Mouse (Mus musculus) embryonic stem cell, embryonic (primary cell): ENCODE data around the gene Ctnna3.

Experiments used
- CTCF ChIA-PET, 4 experiments: fragments of 300-600 bp in 2 of 4; fragments of 350-600 bp in 2 of 4; sonication (Branson Sonifier 250); formaldehyde crosslinking; loops; one replicate each; lab custom pipeline; 2022; ENCODE audit warnings: inconsistent platforms in 2 of 4; lab: Charles Lee
- POLR2A ChIA-PET, 4 experiments: fragments of 300-600 bp in 2 of 4; fragments of 350-600 bp in 2 of 4; sonication (Branson Sonifier 250); formaldehyde crosslinking; loops; one replicate each; lab custom pipeline; 2022; ENCODE audit warnings: antibody characterized with exemption in 4 of 4, inconsistent platforms in 1 of 4; lab: Charles Lee

Ctnna3 gene

DNA sequence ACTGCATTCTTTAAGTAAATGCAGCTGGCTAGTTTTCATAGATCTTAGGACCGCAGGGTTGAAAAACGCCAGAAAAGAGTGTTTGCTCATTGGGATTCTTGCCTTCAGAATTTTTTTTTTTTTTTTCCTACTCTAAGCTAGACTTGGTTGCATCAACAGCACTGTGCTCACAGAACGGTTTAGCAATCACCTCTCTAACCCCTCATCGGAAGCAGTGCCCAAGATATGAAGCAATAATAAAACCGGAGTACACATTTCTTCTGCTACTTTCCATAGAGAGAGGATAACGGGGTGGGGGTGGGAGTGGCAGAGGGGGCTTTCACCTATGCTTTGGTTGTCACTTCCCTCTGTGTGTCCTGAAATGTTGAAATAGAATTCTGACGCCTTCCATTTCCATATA, 14.0 kb upstream of the Ctnna3 start:
- CTCF ChIA-PET: interaction anchor here in 2 of 4 experiments (0.8 to 1.2 kb wide), 4 partner anchors 8 to 39 kb away, joined by 3 to 14 read pairs (median 4); no protein-coding TSS in a partner anchor
- POLR2A ChIA-PET: interaction anchor here in 3 of 4 experiments (0.6 to 1.6 kb wide), 3 partner anchors 10 to 29 kb away, joined by 3 to 4 read pairs (median 4); no protein-coding TSS in a partner anchor

DNA sequence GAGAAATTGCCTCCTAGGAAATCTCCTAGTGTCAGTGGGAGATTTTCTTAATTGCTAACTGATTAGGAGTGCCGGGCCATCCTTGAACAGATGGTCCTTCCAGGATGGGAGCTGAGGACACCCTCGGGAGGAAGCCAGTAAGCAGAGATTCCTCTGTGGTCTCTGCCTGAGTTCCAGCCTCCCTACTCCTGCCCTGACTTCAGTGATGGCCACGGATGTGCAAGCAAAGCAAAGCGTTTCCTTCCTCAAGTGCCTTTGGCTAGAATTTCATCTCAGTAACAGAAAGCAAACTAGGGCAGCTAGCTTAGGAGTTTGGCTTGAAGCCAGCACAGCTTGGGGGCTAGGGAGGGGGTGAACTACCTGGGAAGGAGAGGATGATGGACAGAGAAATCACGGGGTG, 12.8 kb upstream of the Ctnna3 start:
- POLR2A ChIA-PET: interaction anchor here in 2 of 4 experiments (0.9 to 1.1 kb wide), 3 partner anchors 13 to 102 kb away, joined by 3 to 4 read pairs (median 3); partner anchors contain the start of gene Ctnna3 (in 1 of the 2)
- CTCF ChIA-PET: interaction anchor here in 3 of 4 experiments (0.7 to 1.2 kb wide), 4 partner anchors 34 to 292 kb away, joined by 3 to 6 read pairs (median 3); no protein-coding TSS in a partner anchor

DNA sequence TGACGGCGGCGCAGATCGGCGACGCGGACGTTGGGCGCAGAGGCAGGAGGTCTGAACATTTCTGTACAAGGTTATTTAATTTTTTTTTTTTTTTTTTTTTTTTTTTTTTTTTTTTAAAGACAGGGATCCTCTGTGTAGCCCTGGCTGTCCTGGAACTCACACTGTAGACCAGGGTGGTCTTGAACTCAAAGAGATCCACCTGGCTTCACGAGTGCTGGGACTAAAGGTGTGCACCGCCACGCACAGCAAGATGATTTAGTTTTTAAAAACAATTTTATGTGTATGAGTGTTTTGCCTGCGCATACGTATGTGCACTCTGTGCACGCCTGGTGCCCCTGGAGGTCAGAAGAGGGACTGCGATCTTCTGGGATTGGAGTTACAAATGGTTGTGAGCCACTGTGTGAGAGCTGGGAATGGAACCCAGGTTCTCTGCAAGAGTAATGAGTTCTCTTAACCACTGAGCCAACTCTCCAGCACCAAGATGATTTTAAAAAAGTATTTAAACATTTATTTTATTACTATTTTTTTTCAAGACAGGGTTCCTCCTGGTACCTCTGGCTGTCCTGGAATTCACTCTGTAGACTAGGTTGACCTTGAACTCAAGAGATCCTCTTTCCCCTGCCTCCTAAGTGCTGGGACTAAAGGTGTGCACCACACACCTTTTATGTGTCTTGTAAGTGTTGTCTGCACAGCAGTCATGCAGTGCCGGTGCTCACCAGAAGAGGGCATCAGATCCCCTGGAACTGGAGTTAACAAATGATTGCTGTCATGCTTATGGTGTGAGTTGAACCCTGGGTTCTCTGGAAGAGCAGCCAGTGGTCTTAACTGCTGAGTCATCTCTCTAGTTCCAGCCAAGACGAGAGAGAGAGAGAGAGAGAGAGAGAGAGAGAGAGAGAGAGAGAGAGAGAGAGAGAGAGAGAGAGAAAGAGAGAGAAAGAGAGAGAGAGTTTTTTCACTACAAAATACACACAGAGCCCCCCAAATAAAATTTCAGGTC, 7.9 kb upstream of the Ctnna3 start, which contains the start of gene Gm7075:
Gene Gm7075, minus strand, starts transcription at position 51 of the 997 bp plus-strand sequence.
- ChIA-PET POLR2A (interaction anchor here in 3 of 4 experiments (0.7 to 1.4 kb wide), 7 partner anchors 26 to 578 kb away, joined by 3 to 9 read pairs (median 4); no protein-coding TSS in a partner anchor), CTCF (interaction anchor here in 3 of 4 experiments (0.6 to 1.6 kb wide), 10 partner anchors 18 to 649 kb away, joined by 3 to 11 read pairs (median 4); partner anchors contain the start of gene Dnajc12 (in 1 of the 3))

DNA sequence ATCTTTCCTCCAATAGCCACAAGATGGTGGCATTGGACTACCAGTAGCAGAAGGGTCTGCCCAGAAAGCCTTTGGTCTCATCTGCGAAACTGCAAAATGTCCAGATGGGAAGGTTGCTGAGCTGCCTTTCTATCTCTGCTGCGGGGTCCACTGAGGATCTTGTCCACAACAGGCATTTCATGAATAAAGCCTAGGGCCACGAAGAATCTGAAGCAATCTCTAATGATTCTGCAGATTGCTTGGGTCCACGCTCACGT, 7.2 kb upstream of the Ctnna3 start:
- CTCF ChIA-PET: interaction anchor here in 2 of 4 experiments (0.6 to 1.6 kb wide), 6 partner anchors 40 to 648 kb away, joined by 3 to 8 read pairs (median 3); partner anchors contain the start of gene Dnajc12 (in 1 of the 2)
- POLR2A ChIA-PET: interaction anchor here in 2 of 4 experiments (0.7 to 1.4 kb wide), 3 partner anchors 36 to 579 kb away, joined by 3 to 9 read pairs (median 4); no protein-coding TSS in a partner anchor

DNA sequence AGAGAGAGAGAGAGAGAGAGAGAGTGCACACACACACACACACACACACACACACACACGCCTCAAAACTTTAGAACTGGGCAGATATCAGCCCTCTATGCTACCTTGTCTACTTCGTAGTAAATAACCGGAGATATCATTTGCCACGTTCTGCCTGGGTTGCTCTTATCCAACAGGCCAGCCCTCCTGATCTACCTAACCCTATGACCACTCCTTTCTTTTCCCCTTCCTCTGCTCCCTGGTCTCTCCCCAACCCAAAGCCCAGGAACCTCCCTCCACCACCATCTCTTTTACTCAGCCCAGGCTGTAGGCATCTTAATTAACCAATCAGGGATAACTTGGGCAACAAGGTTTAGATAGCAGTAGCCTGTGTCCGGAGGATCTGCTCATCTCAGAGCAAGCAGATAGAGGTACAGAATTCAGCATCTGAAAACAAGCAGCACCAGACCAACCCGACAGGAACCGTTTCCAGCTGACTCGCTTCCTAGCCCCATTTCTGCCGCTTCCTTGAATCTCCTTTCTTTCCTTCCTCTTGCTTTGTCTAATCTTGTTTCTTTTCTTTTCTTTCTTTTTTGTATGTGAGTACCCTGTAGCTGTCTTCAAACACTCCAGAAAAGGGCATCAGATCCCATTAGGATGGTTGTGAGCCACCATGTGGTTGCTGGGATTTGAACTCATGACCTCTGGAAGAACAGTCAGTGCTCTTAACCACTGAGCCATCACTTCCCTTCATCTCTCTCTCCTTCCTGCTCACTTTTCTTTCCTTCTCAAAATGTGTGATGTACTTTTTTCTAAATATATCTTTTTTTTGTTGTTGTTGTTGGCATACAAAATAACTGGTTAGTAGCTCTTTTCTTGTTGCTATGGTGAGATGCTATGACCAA, 6.1 kb upstream of the Ctnna3 start:
- ChIA-PET POLR2A (no interaction called here), CTCF (interaction anchor here in 3 of 4 experiments (0.6 to 1.6 kb wide), 4 partner anchors 8 to 293 kb away, joined by 3 to 4 read pairs (median 3); partner anchors contain the start of gene Dnajc12 (in 1 of the 3))

DNA sequence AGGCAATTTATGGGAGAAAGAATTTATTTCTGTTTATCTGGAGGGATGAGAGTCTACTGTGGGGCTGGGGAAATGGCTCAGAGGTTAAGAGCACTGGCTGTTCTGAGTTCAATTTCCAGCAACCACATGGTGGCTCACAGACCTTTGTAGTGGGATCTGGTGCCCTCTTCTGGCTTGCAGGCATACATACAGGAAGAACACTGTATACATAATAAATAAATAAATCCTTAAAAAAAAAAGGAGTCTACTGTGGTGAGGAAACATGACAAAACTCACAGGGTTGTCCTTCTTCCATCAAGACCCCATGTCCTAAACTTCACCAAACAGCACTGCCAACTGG, 5.5 kb upstream of the Ctnna3 start:
- ChIA-PET CTCF (interaction anchor here in 2 of 4 experiments (0.6 to 1.3 kb wide), 2 partner anchors 9 to 30 kb away, joined by 3 read pairs; no protein-coding TSS in a partner anchor), POLR2A (no interaction called here)

DNA sequence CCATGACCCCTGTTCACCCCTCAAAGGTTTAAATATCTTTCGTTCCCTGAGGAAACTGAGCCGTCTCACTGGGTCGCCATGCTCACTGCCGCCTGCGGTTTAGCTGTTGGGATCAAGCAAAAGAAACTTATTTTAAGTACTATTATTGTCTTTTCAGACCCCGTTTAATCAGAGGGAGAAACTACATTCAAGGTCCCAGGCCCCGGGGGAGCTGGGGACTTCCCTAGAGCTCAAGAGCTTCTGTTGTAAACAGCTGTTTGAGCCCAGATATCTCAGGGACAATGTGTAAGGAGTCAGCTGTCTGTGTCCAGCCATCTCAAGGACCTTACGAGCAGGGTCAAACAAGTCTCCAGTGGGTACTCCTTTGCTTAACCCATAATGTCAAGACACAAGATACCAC, 2.8 kb upstream of the Ctnna3 start:
- ChIA-PET POLR2A (interaction anchor here in 2 of 4 experiments (0.6 to 1.3 kb wide), 3 partner anchors 8 to 115 kb away, joined by 3 to 6 read pairs (median 3); no protein-coding TSS in a partner anchor), CTCF (no interaction called here)

DNA sequence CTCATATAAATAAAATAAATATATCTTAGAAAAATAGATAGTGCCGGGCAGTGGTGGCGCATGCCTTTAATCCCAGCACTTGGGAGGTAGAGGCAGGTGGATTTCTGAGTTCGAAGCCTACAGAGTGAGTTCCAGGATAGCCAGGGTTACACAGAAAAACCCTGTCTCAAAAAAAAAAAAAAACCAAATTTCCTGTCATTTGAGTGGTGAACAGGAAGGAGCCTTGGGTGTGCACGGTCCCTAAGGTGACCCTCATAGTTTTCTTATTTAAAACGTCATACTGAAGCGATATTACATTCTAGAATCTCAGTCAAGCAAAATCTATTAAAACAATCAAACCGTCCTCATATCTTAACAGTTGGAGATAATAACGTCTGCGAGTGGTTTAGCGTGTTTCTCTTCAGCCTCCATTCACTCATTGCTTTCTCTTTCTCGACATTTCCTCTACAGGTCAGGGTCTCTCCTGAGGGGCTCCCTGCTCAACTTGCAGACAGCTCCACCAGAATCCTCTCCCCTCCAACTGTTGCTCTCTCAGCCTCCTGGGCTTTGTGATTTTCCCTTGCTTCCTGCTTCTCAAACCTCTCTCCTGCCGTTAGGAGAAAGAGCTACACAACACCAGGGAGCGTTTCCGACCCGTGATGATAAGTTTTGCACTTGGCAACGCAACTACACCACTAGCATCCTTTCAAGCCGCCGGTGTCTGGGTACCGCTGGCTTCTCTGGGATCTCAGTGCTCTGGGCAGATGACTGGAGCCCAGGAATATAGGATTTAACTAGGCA, 1.5 kb upstream of the Ctnna3 start:
- POLR2A ChIA-PET: interaction anchor here (0.7 to 1.7 kb wide), 20 partner anchors 13 to 517 kb away, joined by 3 to 7 read pairs (median 4); partner anchors contain the start of gene Pbld1 (in 1 of the 4)
- CTCF ChIA-PET: interaction anchor here in 3 of 4 experiments (0.7 to 1.6 kb wide), 8 partner anchors 12 to 879 kb away, joined by 3 to 8 read pairs (median 4); no protein-coding TSS in a partner anchor

DNA sequence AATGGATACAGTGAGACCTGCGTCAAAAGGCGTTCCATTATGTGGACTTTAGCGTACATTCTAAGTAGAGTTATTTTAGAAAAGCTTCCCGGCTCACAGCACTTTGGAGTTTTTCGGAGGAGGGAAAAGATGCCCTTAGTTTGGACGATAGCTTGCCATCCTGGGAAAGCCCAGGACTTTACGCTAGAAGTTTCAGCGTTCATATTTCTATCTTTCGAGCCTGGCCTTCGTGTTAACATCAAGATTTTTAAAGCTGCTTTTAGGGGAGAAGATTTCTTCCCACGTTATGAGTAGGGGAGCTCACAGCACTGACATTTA, 916 bp upstream of the Ctnna3 start:
- ChIA-PET CTCF (interaction anchor here in 2 of 4 experiments (0.7 to 1.6 kb wide), 8 partner anchors 11 to 879 kb away, joined by 3 to 8 read pairs (median 4); no protein-coding TSS in a partner anchor), POLR2A (interaction anchor here (0.6 to 1.7 kb wide), 21 partner anchors 12 to 516 kb away, joined by 3 to 7 read pairs (median 4); partner anchors contain the start of gene Pbld1 (in 1 of the 4))

DNA sequence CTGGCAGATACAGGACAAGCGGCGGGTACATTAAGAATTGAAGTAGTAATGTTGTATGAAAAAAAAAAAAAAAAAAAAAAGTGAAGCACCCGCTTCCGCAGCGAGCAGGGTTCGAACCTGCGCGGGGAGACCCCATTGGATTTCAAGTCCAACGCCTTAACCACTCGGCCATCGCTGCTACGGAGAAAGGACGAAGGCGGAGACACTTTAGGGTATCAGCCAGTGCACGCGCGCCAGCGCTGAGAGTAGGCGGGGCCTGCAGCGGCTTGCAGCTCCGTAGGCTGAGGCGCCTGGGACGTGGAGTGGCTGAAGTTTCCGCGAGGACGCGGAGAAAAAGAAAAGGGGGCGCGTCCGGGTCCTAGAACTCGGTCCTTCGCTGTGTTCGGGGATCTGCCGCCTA, 518 bp upstream of the Ctnna3 start:
- ChIA-PET CTCF (interaction anchor here in 3 of 4 experiments (0.6 to 1.6 kb wide), 10 partner anchors 11 to 1178 kb away, joined by 3 to 8 read pairs (median 4); partner anchors contain the start of gene Herc4 (in 1 of the 3)), POLR2A (interaction anchor here (0.6 to 1.7 kb wide), 23 partner anchors 12 to 1471 kb away, joined by 3 to 7 read pairs (median 4); partner anchors contain the start of gene Pbld1 (in 1 of the 4))

DNA sequence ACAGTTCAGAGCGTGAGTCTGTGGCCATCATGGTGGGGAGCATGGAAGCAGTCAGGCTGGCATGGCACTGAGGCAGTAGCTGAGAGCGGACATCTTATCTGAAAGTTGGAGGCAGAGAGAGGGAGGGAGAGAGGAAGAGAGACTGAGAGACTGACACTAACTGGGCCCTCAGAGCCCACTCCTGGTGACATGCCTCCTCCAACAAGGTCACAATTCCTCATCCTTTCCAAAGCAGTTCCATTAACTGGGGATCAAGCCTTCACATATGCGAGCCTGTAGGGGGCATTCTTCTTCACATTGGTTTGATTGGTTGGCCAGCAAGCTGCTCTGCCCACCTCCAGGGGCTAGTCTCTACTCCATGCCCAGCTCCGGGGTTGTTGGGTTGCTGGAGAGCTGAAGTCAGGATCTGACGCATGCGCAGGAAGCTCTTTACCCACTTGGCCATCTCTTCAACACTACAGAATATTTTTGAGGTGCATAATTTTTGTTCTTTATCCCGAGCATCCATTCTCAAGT, 1.4 kb downstream of the Ctnna3 start:
- POLR2A ChIA-PET: interaction anchor here in 1 of 4 experiments (0.7 kb wide), 1 partner anchor 13 kb away, joined by 3 read pairs; no protein-coding TSS in a partner anchor

DNA sequence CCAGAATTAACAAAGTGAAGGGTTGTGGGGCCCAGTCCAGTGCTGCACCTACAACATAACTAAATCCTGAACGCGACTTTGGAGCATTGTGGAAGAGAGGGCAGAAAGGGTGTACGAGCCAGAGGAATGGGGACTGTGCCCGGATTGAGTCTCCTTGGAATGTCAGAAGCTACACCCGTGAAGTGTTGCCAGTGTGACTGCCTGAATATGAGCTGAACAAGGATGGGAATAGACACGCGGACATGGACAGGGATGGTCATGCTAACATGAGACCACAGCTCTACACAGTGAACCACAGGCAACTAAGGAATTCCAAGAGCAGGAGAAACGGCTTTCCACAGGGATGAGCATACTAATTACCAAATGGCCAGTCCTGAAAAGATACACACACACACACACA, 2.2 kb downstream of the Ctnna3 start:
- ChIA-PET CTCF (interaction anchor here in 1 of 4 experiments (0.6 kb wide), 1 partner anchor 142 kb away, joined by 3 read pairs; no protein-coding TSS in a partner anchor), POLR2A (interaction anchor here in 1 of 4 experiments (0.6 kb wide), 1 partner anchor 563 kb away, joined by 3 read pairs; no protein-coding TSS in a partner anchor)

More for the DNA sequence above, 1.4 kb downstream of the Ctnna3 start:
- CTCF ChIA-PET: no interaction called here

DNA sequence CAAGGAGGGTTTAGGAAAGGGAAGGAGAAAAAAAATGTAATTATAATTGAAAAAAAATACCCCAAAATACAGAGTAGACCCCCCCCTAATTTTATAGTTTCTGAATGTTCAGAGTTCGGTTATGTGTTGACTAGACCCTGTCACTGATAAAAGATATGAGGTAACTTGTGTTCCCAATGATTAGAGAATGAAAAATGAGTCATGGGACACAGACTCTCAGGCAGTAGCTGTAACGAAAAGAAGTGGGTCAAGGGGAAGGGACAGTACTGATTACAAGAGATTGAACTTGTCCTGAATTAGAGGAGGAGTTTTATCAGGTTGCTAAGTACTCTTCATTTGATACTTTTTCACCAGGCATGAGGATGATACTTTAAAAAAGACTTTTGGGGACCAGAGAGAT, 3.0 kb downstream of the Ctnna3 start:
- ChIA-PET CTCF (no interaction called here), POLR2A (no interaction called here)

DNA sequence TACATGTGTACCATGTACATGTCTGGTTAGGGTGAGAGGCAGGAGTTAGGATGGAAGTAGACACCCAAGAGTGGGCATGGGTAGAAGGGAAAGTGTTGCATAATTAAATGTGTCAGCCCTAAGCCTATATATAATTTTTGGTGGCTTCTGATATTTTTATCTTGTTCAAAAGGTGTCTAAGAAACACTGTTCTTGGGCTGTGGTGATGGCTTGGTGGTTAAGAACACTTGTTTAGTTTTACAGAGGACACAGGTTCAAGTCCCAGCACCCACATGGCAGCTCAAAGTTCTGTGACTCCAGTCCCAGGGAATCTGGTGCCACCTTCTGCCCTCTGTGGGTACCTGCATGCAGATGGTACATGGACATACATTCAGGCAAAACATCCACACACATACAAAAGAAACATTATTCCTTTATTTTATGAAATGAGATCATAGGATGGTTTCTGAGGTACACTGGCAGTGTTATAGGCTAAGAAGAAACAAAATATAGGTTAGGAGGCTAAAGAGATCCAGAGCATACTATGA, 8.9 kb downstream of the Ctnna3 start:
- POLR2A ChIA-PET: no interaction called here
- CTCF ChIA-PET: interaction anchor here in 1 of 4 experiments (0.6 kb wide), 1 partner anchor 515 kb away, joined by 3 read pairs; no protein-coding TSS in a partner anchor

DNA sequence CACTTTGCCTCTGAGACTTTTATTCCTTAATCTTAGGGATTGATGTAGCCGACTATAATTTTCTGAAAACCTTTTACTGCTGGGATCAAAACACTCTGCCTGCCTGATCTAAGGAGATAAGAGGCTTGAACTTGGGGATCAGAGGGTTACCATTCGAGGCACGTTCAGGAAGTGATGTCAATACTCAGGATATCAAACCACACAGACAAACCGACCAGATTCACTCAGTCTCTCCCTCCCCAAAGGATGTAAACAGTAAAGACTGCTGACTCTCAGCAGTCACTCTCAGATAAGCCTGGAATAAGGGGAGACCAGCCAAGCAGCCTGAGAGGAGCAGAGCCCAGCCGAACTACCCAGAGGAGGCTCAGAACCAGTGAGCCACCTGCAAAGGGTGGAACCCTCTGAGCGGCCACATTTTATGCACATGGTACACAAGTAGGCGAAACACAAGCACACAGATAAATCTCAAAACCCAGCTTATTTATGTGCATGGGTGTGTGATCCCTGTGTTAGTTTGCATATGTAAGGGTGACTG, 9.9 kb downstream of the Ctnna3 start:
- ChIA-PET CTCF (interaction anchor here in 1 of 4 experiments (0.6 to 1.6 kb wide), 3 partner anchors 11 to 324 kb away, joined by 3 to 4 read pairs (median 3); partner anchors contain the start of gene Ctnna3), POLR2A (no interaction called here)
